Mouse (Mus musculus) urinary bladder, postnatal 36 days (tissue): ENCODE results near the gene Mvb12a.
"Not testable (repeated sequence)": the region's sequence is repeated elsewhere in the genome, so short reads cannot be mapped to it uniquely, and the experiment has no call there.

Experiments
- DNase-seq, 2 experiments: peaks; one replicate each; pipeline ENCODE4 v3.0.0; 2022; ENCODE audit warnings: low spot score in 2 of 2, mixed read lengths in 1 of 2

Mvb12a gene

DNA sequence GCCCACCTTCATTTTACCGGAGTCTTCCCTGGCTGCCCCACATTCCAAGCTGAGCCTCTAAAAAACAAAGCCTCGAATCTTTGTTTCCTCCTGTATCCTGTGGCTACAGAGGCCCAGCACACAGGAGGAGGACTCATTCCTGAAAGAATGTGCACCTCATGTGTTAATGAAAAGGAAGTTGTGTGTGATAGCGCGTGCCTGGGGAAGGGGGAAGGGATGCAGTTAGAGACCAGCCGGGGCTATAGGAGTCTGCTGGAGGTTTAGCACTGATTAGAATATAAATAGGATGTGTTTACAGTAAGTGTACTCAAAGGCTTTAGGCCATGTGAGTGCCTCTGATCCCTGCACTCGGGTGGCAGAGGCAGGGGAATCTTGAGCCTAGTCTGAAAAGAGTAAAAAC is 16.4 kb upstream of the Mvb12a start:
- DNase-seq: no peak

DNA sequence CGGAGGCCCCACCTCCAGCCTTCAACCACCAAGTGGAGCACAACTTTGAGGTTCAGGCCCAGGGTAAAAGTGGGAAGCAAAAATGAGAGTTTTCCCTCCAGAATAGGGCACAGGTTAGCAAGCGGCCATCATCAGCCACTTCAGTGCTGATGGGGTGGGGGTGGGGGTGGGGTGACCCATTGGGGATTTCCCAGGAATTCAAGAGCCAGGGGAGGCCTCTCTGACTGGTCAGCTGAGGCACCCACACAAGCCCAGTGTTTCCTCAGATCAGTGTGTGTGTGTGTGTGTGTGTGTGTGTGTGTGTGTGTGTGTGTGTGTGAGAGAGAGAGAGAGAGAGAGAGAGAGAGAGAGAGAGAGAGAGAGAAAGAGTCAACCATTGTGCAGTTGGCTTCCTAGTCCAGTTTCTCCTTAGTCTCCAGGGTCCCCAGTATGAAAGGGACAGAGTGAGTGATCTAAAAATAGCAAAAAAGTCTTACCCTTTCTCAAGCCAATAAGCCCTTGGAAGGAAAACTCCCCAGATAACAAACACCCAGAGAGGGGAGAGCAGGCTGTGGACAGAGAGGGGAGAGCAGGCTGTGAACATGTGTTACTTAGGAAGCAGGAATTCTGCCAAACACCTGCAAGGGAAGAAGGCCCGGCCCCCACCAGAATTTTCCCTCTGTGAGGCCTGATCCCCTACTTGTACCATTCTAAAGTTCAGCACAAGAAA is 15.4 kb upstream of the Mvb12a start:
- DNase-seq: no peak

DNA sequence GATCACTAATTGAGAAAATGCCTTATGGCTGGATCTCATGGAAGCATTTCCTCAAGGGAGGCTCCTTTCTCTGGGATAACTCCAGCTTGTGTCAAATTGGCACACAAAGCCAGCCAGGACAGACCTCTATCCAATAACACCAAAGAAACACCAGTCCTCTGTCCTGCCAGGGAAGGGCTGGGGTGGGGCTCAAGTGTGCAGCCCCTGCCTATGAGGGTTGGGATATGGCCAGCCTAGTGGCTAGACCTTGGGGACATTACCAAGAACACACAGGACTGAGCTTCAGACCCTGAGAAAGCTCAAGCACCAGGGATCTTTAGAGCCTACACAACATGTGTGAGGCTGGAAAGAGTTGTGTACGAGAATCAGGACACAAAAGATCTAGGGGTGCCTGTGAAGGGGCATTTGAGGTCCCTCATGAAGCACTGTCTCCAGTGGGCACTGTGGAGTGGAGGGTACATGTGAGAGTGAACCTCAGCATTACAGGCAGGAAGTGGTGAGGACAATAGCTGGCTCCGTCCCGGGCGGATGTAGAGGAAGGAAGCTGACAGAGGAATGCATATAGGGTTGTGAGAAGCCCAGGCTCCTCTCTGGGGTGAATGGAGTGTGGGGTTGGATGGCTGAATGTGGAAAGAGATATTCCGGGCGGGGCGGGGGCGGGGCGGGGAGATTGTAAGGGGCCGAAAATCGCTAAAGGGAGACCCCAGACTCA is 14.2 kb upstream of the Mvb12a start:
- DNase-seq: no peak

DNA sequence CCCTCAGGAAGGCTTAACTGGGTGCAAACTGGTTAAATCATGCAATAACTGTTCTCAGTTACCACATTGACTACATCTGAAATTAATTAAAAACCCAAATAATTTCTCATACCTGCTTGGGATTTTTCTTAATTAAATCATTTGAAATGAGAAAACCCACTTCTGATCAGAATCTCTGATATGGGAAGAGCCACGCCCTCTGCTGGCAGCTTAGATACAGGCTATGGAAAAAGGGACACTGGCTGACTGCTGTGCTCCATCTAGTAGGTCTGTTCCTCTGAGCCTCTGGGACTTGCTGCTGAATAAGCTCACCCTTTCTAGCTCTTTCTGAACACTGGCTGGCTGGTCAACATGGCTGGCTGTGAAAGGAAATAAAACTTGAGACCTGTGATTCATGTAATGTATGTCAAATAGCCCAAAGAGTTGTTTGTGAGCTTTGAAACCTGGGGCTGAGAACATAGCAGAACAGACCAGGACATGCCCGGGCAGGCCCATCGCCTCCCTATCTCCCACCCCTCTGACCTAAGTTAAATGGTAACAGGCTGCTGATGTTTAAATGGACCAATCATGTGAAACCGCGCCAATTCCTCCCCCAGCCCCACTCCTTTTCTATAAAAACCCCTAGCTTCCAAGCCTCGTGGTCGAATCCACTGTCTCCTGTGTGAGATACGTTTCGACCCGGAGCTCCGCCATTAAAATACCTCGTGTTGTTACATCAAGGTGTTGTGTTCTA is 11.8 kb upstream of the Mvb12a start:
- DNase-seq: not testable (repeated sequence)

DNA sequence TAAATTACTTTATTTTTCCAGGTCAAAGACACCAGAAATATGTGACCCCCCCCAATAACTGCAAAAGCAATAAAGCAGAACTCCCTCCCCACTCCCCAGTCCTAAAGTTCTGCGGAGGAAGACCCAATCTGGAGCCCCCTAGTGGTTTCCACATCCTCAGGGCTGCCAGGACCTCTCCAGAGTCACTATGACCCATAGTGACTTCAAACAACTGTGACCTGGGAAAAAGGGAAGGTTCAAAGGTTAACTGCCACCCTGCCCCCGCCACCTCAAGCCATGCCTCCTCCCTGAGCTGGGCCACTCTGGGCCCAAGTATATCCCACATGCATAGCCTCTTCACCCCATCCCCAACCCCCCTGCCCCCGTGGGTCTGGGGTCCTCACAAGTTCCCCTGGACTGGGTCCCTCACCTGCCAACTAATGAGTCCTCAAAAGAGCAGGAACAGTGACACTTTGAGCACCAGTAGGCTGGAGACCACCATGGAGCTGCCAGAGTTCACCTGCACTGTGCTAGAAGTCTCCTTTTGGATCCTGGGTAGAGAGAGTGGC is 8.4 kb upstream of the Mvb12a start:
- no peak for DNase-seq

DNA sequence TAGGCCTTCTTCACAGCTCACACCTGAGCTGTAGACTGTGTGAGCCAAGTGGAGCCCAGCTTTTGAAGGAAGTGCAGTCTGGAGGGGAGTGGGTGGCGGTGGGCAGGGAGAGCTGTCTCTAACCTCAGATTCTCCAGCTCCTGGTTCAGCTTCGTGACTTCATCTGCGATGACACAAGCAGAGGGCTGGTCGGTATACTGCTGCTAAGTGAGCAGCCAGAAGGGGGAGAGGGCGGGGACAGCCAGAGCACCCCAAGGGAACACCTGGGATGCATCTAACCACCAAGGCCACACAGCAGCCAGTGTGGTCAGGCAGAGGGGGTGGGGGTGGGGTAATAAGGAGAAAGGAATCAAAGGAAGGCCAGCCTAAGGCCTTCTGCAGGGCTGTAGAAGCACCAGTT is 7.1 kb upstream of the Mvb12a start:
- no peak for DNase-seq

DNA sequence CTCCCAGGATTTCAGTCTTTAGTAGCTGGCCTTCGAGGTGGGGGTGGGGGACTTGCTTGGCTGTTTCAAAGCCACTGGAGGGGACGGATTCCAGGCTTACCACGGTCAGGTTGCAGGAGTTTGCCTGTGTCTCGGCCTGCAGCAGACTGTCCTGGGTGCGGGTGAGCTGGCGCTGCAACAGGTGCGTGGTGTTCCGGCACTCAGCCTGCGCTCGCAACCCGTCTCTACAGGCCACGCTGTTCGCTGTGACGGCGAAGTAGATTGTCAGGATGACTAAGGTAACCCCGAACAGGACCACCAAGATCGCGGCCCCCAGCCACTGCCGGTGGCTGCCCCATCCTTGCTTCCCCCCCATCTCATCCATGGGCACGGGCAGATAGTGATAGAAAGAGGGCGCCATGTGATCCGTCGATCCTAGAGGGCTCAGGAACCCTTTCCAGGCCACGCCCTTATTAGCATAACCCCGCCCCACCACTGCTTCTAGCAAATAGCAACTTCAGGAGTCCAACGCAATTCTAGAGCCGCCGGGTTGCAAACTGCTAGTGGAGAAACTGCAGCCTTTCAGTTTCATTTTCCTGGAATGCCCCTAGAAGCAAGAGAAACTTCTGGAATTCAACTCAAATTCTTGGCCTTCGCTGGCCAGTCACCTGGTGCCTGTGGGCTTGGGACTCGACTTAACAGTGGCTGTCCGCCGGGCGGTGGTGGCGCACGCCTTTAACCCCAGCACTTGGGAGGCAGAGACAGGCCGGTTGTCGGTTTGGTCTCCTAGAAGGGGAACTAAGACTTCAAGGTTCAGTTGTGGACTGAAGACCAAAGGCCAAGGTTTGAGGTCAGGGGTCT is 5.5 kb upstream of the Mvb12a start, which contains the start of gene Bst2:
Bst2 (minus strand) TSS at position 429 of the 840 bp plus-strand sequence.
- peak; percentile 82 to 90 for DNase-seq

DNA sequence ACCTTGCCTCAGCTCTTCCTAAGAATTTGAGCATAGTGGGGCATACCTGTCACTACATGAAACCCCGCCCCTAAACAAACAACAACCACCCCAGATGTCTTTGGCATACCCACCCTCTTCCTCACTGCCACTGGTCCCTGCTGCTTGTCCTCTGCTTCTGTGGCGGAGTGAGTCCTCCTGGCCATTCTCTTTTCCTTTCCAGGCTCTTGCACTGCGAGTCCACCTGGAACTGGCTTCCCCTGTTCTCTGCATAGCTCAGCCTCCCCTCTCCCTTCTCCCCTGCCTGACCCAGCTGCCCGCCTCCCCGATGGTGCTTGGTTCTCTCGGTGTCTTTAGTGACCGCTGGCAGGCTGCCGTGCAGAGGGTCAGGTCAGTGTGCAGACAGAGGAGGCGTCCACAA is 1.0 kb downstream of the Mvb12a start:
- DNase-seq: no peak

DNA sequence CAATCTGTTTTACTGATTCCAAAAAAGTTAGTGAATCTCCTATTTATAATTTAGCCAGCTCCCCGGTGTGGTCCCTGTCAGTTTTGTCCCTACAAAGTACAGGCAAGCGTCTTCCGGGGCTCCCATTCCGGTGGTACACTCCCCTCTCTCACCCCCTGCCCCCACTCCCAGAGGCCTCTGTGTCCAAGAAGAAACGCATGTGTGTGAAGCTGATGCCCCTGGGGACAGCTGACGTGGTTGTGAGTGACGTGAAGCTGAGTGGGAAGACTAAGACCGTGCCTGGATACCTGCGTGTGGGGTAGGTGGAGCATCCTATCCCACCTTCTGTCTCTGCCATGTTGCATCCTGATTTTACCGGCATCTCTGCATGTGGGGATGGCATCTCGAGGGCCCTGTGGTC is 2.3 kb downstream of the Mvb12a start:
- no peak for DNase-seq

DNA sequence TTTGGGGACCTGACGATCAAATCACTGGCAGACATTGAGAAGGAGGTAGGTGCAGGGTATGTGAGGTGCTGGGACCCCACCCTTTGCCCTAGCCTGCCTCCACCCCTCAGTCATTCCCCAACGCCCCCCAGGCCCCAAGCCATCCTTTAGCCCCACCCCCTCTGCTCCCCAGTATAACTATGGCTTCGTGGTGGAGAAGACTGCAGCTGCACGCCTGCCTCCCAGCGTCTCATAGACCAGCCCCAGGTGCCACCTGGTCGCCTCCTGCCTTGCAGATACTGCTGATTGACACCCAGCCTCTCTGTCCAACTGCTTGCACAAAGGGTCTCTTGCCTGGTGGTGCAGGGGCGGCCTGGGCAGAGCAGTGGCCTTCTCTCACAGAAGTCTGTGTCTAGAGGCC is 4.9 kb downstream of the Mvb12a start:
- DNase-seq: no peak

DNA sequence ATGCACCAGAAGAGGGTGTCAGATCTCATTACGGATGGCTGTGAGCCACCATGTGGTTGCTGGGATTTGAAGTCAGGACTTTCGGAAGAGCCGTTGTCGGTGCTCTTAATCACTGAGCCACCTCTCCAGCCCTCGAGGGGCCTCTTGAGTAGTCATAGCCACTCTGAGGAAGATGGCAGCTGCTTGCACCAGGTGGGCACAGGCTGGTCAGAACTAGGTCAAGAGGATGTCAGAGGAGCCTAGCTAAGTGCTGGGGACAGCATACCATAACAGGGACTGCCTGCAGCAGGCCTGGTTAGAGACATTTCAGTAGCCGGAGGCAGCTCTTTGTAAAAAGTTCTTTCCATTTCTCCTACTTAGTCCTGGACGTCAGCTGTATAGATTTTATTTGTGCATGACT is 8.0 kb downstream of the Mvb12a start:
- DNase-seq: no peak

DNA sequence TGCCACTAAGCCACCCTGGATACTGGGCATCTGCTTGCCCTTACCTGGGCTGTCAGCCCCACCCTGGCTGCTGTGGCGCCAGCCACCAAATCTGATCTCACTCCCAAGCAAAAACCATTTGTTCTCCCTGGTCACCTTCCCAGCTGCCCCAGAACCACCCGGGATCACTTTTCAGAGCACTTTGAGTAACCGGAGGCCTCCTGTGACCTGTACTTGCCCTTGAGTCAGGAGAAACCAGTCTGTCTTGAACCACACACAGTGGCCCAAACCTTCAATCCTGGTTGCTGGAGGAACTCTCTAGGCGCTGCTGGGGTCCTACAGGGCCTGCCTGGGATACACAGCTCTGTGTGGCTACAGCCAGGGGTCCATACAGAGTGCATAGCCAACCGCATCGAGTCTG is 10.0 kb downstream of the Mvb12a start:
- no peak for DNase-seq

DNA sequence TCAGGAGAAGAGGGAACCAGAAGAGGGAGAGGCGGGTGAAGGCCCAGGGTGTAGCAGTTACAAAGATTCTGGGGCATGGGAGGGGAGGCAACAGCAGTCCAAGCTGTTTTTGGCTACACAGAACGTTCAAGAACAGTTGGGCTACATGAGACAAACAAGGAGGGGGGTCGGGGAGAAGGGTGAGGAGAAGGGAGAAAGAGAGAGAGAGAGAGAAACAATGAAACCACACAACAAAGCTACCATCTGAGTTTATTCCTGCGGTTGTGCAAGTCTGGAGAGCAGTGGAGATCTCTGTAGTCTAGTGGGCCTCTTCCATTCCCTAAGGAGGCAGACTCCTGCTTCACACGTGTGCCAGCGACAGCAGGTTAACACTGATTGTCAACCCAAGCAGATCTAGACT is 11.3 kb downstream of the Mvb12a start:
- no peak for DNase-seq

DNA sequence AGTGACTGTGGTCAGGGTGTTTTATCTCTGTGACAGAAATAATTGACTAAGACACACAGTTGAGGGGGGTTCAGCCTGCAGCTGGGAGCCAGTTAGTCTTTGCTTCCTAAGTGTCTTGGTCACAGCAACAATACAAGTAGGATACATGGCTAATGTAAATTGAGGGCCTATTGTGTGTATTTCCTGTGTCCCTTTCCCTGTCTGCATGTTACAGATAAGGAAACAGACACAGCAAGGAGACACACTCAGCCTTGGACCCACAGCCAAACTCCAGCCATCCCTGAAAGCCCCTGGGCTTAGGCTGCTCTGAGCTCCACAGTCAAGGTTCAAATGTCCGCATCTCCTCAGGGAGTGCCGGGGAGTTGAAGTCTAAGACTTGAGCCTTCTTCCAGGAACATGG is 11.9 kb downstream of the Mvb12a start:
- DNase-seq: no peak

DNA sequence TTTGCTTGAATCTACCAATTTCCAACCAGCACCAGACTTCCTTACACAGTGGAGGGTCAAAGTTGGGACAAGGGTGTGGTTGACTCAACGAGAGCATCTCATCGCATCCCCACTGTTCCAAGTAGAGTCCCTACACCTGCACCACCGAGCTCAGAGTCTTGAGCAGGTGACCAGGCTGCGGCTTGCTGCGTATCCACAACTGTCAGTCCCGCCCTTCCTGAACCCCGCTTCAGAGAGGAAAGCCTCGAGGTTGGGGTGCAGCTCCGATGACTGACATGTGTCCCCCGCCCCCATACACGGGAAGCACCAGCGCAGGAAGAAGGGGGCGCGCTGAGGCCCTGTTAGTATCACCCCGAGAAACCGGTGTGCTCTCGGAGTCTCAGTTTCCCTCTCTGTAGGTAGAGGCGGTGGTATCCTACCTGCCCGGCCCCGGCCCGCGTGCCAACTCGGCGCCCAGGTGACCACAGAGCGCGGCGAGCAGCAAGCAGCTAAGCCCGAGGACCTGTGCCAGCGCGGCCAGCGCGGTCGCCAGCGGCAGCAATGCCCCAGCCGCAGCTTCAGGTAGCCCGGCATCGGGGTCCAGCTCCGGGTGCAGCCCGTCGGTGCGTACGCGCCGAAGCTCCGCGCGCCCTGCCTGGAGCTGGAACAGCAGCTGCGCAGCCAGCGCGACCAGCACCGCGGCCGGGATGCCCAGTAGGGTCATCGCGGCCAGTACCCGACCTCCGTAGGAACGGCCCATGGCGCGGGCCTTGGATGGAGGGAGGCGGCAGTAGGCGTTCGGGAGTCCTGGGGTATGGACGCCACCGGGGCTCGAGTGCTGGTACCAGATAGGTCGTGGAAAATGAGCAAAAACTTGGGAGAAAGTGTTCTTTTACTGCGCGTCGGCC is 15.6 kb downstream of the Mvb12a start, which contains the start of gene Tmem221:
Tmem221 (minus strand) TSS at position 801 of the 887 bp plus-strand sequence.
- DNase-seq: no peak

DNA sequence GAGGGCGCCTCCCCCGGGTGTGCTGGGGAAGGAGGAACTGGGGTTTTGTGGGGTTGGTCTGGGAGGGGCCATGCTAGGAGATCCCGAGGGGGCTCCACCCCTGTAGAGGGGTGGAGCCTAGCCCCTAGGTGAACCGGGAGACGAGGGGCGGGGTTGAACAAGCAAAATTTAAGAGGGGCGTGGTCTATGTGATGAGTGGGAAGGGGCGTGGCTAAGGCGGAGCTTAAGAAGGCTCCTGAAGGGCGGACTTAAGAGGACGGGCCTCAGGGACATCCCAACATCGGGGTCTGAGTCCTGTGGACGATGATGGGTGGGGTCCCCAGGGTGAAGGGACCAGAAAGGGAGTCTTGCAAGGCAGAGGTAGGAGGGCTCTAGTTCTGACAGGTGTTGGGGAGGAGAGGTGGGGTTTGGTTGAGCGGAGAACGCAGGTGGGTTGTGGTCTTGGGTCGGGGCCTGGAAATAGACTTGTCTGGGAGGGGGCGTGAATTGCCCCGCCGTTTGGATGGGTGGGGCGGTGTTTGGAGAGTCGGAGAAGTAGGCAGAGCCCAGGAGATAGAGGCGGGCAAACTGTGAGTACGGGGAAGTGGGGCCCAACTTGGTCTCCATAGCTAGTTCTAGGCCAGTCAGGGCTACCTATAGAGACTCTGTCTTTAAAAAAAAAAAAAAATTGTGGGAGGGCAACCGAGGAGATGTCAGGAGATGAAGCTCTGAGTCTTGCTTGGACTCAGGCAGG is 16.4 kb downstream of the Mvb12a start:
- DNase-seq: peak; percentile 66 to 78

DNA sequence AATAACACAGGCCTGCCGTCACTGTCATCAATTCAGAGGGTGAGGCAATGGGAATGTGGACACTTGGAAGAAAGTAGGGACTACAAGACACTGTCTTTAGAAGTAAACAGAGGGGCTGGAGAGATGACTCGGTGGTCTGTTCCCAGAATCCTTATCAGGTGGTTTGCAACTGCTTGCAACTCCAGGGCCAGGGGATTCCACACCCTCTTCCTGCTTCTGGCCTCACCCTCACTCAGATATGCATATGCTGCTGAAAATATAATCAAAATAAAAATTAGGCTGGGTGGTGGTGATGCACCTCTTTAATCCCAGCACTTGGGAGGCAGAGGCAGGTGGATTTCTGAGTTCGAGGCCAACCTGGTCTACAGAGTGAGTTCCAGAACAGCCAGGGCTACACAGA is 17.3 kb downstream of the Mvb12a start:
- no peak for DNase-seq

DNA sequence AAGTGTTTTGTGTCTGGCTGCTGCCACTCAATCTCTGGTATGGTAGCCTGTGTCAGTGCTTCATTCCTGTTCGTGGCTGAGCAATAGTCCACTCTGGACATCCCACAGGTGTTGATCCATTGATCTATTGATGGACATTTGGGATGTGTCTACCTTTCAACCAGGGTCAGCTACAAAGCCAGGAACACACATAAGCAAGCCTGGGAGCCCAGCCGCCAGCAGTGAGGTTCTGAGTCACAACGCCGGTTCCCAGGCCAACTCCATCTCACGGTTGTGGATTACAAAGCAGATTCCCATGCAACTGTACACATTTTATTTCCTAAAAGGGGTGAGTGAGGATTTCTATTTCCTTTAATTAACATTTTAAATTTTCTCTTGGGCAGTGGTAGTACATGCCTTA is 18.0 kb downstream of the Mvb12a start:
- no peak for DNase-seq

DNA sequence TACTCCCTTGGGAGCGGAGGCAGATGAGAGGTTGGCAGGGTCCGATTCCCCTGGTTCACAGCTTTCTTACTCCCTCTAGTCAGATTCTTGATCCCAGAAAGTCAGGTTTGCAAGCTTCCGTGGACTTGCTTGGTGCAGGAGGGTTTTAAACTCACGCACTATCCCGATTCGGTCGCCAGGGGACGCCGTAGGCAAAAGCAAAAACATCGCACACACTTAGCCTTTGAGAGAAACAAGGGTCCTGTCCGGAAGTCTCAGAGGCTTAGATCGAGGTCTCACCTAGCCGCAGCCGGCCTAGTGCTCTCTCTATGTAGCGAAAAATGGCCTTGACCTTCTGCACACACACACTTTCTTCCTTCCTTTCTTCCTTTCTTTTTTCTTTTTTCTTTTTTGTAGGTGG is 18.7 kb downstream of the Mvb12a start:
- peak; percentile 51 to 53 for DNase-seq

DNA sequence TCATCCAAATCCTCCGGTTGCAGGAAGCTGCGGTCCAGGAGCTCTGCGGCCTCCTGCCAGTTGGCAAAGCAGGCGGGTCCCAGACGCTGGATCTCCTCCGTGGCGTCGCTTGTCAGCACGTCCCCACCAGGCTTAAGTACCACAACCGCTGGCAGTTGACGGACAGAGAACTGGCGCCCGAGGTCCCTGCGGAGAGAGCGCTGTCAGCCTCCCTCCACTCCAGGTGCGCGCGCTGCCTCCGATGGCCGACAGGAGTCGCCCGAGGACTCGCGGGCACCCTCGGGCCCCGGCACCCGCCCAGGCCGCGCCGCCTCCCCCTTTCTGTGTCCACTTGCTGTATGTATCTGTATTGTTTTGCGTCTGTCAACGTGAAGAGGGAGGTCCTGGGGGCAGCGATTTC is 20.0 kb downstream of the Mvb12a start:
- peak; percentile 70 to 84 for DNase-seq
